Mouse (Mus musculus): ENCODE measurements at regions not wholly inside any gene's neighbourhood (a gene's known extent, or its start where the extent isn't known, plus 50 kb on each side); places are given as distances from the start of the nearest gene placed in this dataset.

DNA sequence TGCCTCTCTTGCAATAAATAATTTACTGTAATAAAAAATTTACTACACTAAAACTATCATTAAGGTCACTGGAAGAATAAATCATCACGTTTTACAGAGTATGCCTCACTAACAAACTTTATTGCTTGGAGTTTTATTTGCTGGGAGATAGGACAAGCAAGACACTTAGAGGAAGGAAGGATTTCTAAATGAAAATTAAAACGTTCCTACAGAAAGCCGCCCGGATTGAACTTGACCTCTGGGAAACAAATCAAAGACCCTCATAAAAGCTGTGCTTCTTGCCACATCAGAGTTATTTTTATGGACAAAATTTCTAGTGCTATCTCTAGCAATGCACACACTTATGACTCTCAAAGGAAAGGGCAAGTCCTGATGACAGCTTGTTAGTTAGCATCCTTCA is 156.6 kb downstream of the Prr30 start:
- Histone ChIP-seq H3K4me2 (replicated peaks; ENCODE audit: low read depth) (no peak overlapping the region), H3K4me3 (ENCODE audit: low read depth, low read length) (no peak overlapping the region), H3K9me3 (ENCODE audit: control insufficient read depth) (no peaks in the 10 kb centered on the region), H3K9ac (ENCODE audit: low read depth, low read length) (no peak overlapping the region), H3K36me3 (ENCODE audit: control insufficient read depth, insufficient read depth) (no peaks in the 10 kb centered on the region), H3K4me1 (replicated peaks; ENCODE audit: control insufficient read depth, insufficient read depth, low read length) (no peaks in the 10 kb centered on the region), H3K27ac (ENCODE audit: low read depth, low read length) (no peak overlapping the region), H3K27me3 (replicated peaks; ENCODE audit: control insufficient read depth, insufficient read depth, low read length) (no peaks in the 10 kb centered on the region)
- TF ChIP-seq CTCF (IDR thresholded peaks at IDR 0.05; ENCODE audit: low read depth): no peak
- WGBS: 37% methylated on average over 4 of the region's 4 CpGs
- no peak for ATAC-seq

DNA sequence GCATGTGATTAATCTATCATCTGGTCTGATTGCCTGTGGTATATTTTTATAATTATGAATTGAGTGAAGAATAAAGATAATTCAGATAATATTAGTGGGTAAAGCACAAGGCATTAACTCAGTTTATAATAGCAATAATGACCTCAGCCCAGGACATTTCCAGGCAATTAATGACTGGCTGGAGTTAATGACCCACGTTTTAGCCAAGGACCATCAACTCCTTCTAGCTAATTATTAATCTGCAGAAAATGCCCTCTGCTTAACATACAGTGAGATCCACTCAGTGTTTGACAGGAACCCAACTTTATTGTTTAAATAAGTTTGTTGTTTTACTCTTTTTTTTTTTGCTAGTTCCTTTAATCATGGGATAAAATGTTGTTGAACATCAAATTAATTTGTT is 199.1 kb downstream of the Prr30 start:
- Histone ChIP-seq H3K9ac (ENCODE audit: low read depth, low read length) (no peak overlapping the region), H3K4me2 (replicated peaks; ENCODE audit: low read depth) (no peak overlapping the region), H3K4me1 (replicated peaks; ENCODE audit: control insufficient read depth, insufficient read depth, low read length) (no peaks in the 10 kb centered on the region), H3K27me3 (replicated peaks; ENCODE audit: control insufficient read depth, insufficient read depth, low read length) (no peaks in the 10 kb centered on the region), H3K4me3 (ENCODE audit: low read depth, low read length) (no peak overlapping the region), H3K27ac (ENCODE audit: low read depth, low read length) (no peak overlapping the region), H3K36me3 (ENCODE audit: control insufficient read depth, insufficient read depth) (no peaks in the 10 kb centered on the region), H3K9me3 (ENCODE audit: control insufficient read depth) (no peaks in the 10 kb centered on the region)
- WGBS: 33% methylated on average over 1 of the region's 1 CpGs
- ATAC-seq: no peak
- no peak for TF ChIP-seq CTCF (IDR thresholded peaks at IDR 0.05; ENCODE audit: low read depth)

GRCm38 (mm10) chr14:100980754-100981153 is 219.4 kb downstream of the Prr30 start:
- TF ChIP-seq CTCF (IDR thresholded peaks at IDR 0.05; ENCODE audit: low read depth): no peak
- H3K4me1 ChIP-seq (replicated peaks; ENCODE audit: control insufficient read depth, insufficient read depth, low read length): no peaks in the 10 kb centered on the region

DNA sequence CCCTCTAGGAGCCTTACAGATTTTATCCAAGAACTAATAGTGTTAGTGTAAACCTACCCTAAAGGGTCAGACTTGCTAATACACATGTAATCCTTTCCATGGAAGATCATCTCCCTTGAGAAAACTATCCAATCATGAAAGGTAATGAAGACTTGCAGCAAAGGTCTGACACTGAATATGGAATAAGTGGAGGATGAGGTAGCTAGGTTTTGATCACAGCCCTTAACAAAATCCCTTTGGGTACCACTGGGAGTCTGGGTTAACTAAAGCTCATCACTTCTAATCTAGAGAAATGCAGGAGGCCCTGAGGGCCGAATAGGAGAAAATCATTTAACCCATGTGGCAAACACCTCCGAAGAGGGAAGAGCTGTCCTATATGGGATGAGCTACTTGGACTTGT is 221.6 kb downstream of the Prr30 start:
- Histone ChIP-seq H3K4me3 (ENCODE audit: low read depth, low read length) (no peak overlapping the region), H3K27ac (ENCODE audit: low read depth, low read length) (no peak overlapping the region), H3K27me3 (replicated peaks; ENCODE audit: control insufficient read depth, insufficient read depth, low read length) (no peaks in the 10 kb centered on the region), H3K4me2 (replicated peaks; ENCODE audit: low read depth) (no peak overlapping the region), H3K9ac (ENCODE audit: low read depth, low read length) (no peak overlapping the region), H3K4me1 (replicated peaks; ENCODE audit: control insufficient read depth, insufficient read depth, low read length) (no peaks in the 10 kb centered on the region), H3K9me3 (ENCODE audit: control insufficient read depth) (no peaks in the 10 kb centered on the region), H3K36me3 (ENCODE audit: control insufficient read depth, insufficient read depth) (no peaks in the 10 kb centered on the region)
- TF ChIP-seq CTCF (IDR thresholded peaks at IDR 0.05; ENCODE audit: low read depth): no peak
- 83% methylated on average over 2 of the region's 2 CpGs for WGBS
- no peak for ATAC-seq

More at GRCm38 (mm10) chr14:100980754-100981153, 219.4 kb downstream of the Prr30 start:
- H3K9me3 ChIP-seq (ENCODE audit: control insufficient read depth): no peaks in the 10 kb centered on the region
- WGBS: 90% methylated on average over 5 of the region's 5 CpGs
- H3K36me3 ChIP-seq (ENCODE audit: control insufficient read depth, insufficient read depth): no peaks in the 10 kb centered on the region
- H3K27me3 ChIP-seq (replicated peaks; ENCODE audit: control insufficient read depth, insufficient read depth, low read length): no peaks in the 10 kb centered on the region
- no peak overlapping the region for H3K4me3 ChIP-seq (ENCODE audit: low read depth, low read length)
- no peak overlapping the region for H3K27ac ChIP-seq (ENCODE audit: low read depth, low read length)
- ATAC-seq: no peak
- no peak overlapping the region for H3K9ac ChIP-seq (ENCODE audit: low read depth, low read length)
- no peak overlapping the region for H3K4me2 ChIP-seq (replicated peaks; ENCODE audit: low read depth)

- Histone ChIP-seq H3K4me3 (ENCODE audit: low read depth, low read length) (no peak overlapping the region), H3K9ac (ENCODE audit: low read depth, low read length) (no peak overlapping the region), H3K4me2 (replicated peaks; ENCODE audit: low read depth) (no peak overlapping the region), H3K27ac (ENCODE audit: low read depth, low read length) (no peak overlapping the region), H3K36me3 (ENCODE audit: control insufficient read depth, insufficient read depth) (no peaks in the 10 kb centered on the region), H3K27me3 (replicated peaks; ENCODE audit: control insufficient read depth, insufficient read depth, low read length) (no peaks in the 10 kb centered on the region), H3K4me1 (replicated peaks; ENCODE audit: control insufficient read depth, insufficient read depth, low read length) (no peaks in the 10 kb centered on the region), H3K9me3 (ENCODE audit: control insufficient read depth) (no peaks in the 10 kb centered on the region)
- no peak for TF ChIP-seq CTCF (IDR thresholded peaks at IDR 0.05; ENCODE audit: low read depth)
- ATAC-seq: no peak
- WGBS: 70% methylated on average over 2 of the region's 2 CpGs
Measured at GRCm38 (mm10) chr14:100970970-100971369, 229.2 kb downstream of the Prr30 start.

- no peaks in the 10 kb centered on the region for H3K27me3 ChIP-seq (replicated peaks; ENCODE audit: control insufficient read depth, insufficient read depth, low read length)
- H3K4me2 ChIP-seq (replicated peaks; ENCODE audit: low read depth): no peak overlapping the region
- TF ChIP-seq CTCF (IDR thresholded peaks at IDR 0.05; ENCODE audit: low read depth): no peak
- H3K4me1 ChIP-seq (replicated peaks; ENCODE audit: control insufficient read depth, insufficient read depth, low read length): no peaks in the 10 kb centered on the region
- no peak overlapping the region for H3K27ac ChIP-seq (ENCODE audit: low read depth, low read length)
- H3K36me3 ChIP-seq (ENCODE audit: control insufficient read depth, insufficient read depth): no peaks in the 10 kb centered on the region
- H3K4me3 ChIP-seq (ENCODE audit: low read depth, low read length): no peak overlapping the region
- ATAC-seq: no peak
- no peaks in the 10 kb centered on the region for H3K9me3 ChIP-seq (ENCODE audit: control insufficient read depth)
- no peak overlapping the region for H3K9ac ChIP-seq (ENCODE audit: low read depth, low read length)
Measured at GRCm38 (mm10) chr14:100960198-100960597, 239.9 kb downstream of the Prr30 start.

- ATAC-seq: no peak
- Histone ChIP-seq H3K9ac (ENCODE audit: low read depth, low read length) (no peak overlapping the region), H3K4me2 (replicated peaks; ENCODE audit: low read depth) (no peak overlapping the region), H3K27ac (ENCODE audit: low read depth, low read length) (no peak overlapping the region), H3K27me3 (replicated peaks; ENCODE audit: control insufficient read depth, insufficient read depth, low read length) (no peaks in the 10 kb centered on the region), H3K4me3 (ENCODE audit: low read depth, low read length) (no peak overlapping the region), H3K4me1 (replicated peaks; ENCODE audit: control insufficient read depth, insufficient read depth, low read length) (no peaks in the 10 kb centered on the region), H3K36me3 (ENCODE audit: control insufficient read depth, insufficient read depth) (no peaks in the 10 kb centered on the region), H3K9me3 (ENCODE audit: control insufficient read depth) (no peaks in the 10 kb centered on the region)
- WGBS: 80% methylated on average over 1 of the region's 1 CpGs
- TF ChIP-seq CTCF (IDR thresholded peaks at IDR 0.05; ENCODE audit: low read depth): no peak
Measured at GRCm38 (mm10) chr14:100955806-100956436, 244.2 kb downstream of the Prr30 start.

Measured in intestine, postnatal 0 days (tissue).